Mouse (Mus musculus) kidney, embryonic 14.5 days (tissue): Measurements from ENCODE around the gene Filip1. TPM values are rescaled to one million over a fixed set of nuclear protein-coding genes. Genes with fewer than 3 reads are reported as not detected.

ENCODE experiments used
- ATAC-seq: fragments of 200-750 bp; cut with Nextera tagmentation; 2 replicates; pipeline ENCODE4 v1.8.0; 2017; ENCODE audit warnings: moderate number of reproducible peaks, mild to moderate bottlenecking, moderate TSS enrichment, moderate library complexity; ENCODE audit not compliant: low FRiP score, low TSS enrichment
- H3K27ac ChIP-seq: fragments of 300-500 bp; sonication (generic); 2 replicates; pipeline ENCODE4 v1.5.1; 2014; ENCODE audit warnings: low read depth, mild to moderate bottlenecking, low read length, moderate library complexity, mixed read lengths
- H3K27me3 ChIP-seq: fragments of 300-500 bp; sonication (generic); 2 replicates; pipeline ENCODE4 v1.6.1; 2014; ENCODE audit warnings: mild to moderate bottlenecking, low read length; ENCODE audit not compliant: control insufficient read depth, insufficient read depth
- H3K36me3 ChIP-seq: fragments of 300-500 bp; sonication (generic); 2 replicates; pipeline ENCODE4 v1.6.1; 2014; ENCODE audit warnings: low read length, mixed read lengths; ENCODE audit not compliant: control insufficient read depth, insufficient read depth
- H3K4me1 ChIP-seq: fragments of 300-500 bp; sonication (generic); 2 replicates; pipeline ENCODE4 v1.6.1; 2014; ENCODE audit warnings: low read length, mixed read lengths; ENCODE audit not compliant: control insufficient read depth, insufficient read depth
- H3K4me2 ChIP-seq: fragments of 300-500 bp; sonication (generic); replicated peaks from 2 replicates; pipeline ENCODE4 v1.6.1; 2014; ENCODE audit warnings: low read depth, mild to moderate bottlenecking, low read length
- H3K4me3 ChIP-seq: fragments of 300-500 bp; sonication (generic); 2 replicates; pipeline ENCODE4 v1.5.1; 2014; ENCODE audit warnings: mild to moderate bottlenecking, low read length
- H3K9ac ChIP-seq: fragments of 300-500 bp; sonication (generic); 2 replicates; pipeline ENCODE4 v1.6.1; 2014; ENCODE audit warnings: low read depth, mild to moderate bottlenecking, low read length, moderate library complexity
- H3K9me3 ChIP-seq: fragments of 300-500 bp; sonication (generic); 2 replicates; pipeline ENCODE4 v1.6.1; 2016; ENCODE audit warnings: low read length; ENCODE audit not compliant: control insufficient read depth
- WGBS: fragments of 180-500 bp; shearing (Covaris S2); extraction: QIAGEN DNeasy Blood & Tissue Kit; methylation state at CpG from one replicate; pipeline ENCODE4 v1.1.7; 2014; 5-methylcytosine and 5-hydroxymethylcytosine counted together
- polyA plus RNA-seq: library from polyadenylated mRNA; unstranded; fragments of >200 nt; fragmentation: Nextera tagmentation; extraction: Ambion mirVana; gene quantifications from 2 replicates; pipeline ENCODE4 v1.2.1, GENCODE M21; 2014

Filip1 gene
- polyA plus RNA-seq, 1 experiment from 2014 or later: 4.5 TPM

- peaks cover 9% of the 10 kb centered on the region for H3K4me1 ChIP-seq
- ATAC-seq: no peak
- H3K9me3 ChIP-seq: no peaks in the 10 kb centered on the region
- 79% methylated on average over 9 of the region's 9 CpGs for WGBS
- no peak overlapping the region for H3K4me3 ChIP-seq
- no peaks in the 10 kb centered on the region for H3K36me3 ChIP-seq
- no peak overlapping the region for H3K9ac ChIP-seq
- H3K27me3 ChIP-seq: no peaks in the 10 kb centered on the region
- no peak overlapping the region for H3K4me2 ChIP-seq
- no peak overlapping the region for H3K27ac ChIP-seq
Measured at GRCm38 (mm10) chr9:79926464-79927155, 86.0 kb downstream of the Filip1 start.

DNA sequence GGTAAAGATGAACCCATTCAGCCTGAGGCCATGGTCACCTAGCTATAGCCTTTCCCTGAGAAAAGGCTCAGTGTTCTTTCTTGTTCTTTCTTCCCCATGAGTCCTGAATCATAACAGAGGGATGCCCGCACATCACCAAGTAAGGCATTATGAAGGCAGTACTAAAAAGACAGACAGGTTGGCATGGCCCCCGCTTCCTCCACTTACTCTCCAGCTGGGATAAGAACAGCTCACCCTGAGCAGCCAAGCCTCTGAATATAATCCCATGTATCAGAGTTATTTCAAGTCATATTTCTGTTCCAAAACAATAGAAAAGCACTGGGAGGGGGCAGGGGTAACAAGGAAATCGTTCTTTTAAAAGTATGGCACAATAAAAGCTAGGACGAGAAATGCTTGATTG is 86.7 kb downstream of the Filip1 start:
- no peaks in the 10 kb centered on the region for H3K27me3 ChIP-seq
- no peak overlapping the region for H3K4me3 ChIP-seq
- WGBS: 62% methylated on average over 4 of the region's 4 CpGs
- no peak overlapping the region for H3K4me2 ChIP-seq
- peaks cover 11% of the 10 kb centered on the region for H3K4me1 ChIP-seq
- H3K36me3 ChIP-seq: no peaks in the 10 kb centered on the region
- H3K27ac ChIP-seq: no peak overlapping the region
- H3K9ac ChIP-seq: no peak overlapping the region
- no peak for ATAC-seq
- H3K9me3 ChIP-seq: no peaks in the 10 kb centered on the region

- Histone ChIP-seq H3K27me3 (no peaks in the 10 kb centered on the region), H3K4me3 (no peak overlapping the region)
Measured at GRCm38 (mm10) chr9:79923262-79923661, 89.4 kb downstream of the Filip1 start.

GRCm38 (mm10) chr9:79922493-79922760 is 90.2 kb downstream of the Filip1 start:
- Histone ChIP-seq H3K27me3 (no peaks in the 10 kb centered on the region), H3K27ac (no peak overlapping the region), H3K9me3 (no peaks in the 10 kb centered on the region), H3K4me2 (no peak overlapping the region), H3K9ac (no peak overlapping the region), H3K4me1 (peaks cover 11% of the 10 kb centered on the region), H3K4me3 (no peak overlapping the region), H3K36me3 (no peaks in the 10 kb centered on the region)
- no peak; the same call in 1 of the 2 replicates for ATAC-seq
- 67% methylated on average over 6 of the region's 6 CpGs for whole genome bisulfite sequencing

More at GRCm38 (mm10) chr9:79923262-79923661, 89.4 kb downstream of the Filip1 start:
- ATAC-seq: no peak
- H3K9ac ChIP-seq: no peak overlapping the region
- H3K4me2 ChIP-seq: no peak overlapping the region
- no peaks in the 10 kb centered on the region for H3K9me3 ChIP-seq
- H3K36me3 ChIP-seq: no peaks in the 10 kb centered on the region
- WGBS: 49% methylated on average over 3 of the region's 3 CpGs
- H3K4me1 ChIP-seq: peaks cover 11% of the 10 kb centered on the region
- no peak overlapping the region for H3K27ac ChIP-seq

DNA sequence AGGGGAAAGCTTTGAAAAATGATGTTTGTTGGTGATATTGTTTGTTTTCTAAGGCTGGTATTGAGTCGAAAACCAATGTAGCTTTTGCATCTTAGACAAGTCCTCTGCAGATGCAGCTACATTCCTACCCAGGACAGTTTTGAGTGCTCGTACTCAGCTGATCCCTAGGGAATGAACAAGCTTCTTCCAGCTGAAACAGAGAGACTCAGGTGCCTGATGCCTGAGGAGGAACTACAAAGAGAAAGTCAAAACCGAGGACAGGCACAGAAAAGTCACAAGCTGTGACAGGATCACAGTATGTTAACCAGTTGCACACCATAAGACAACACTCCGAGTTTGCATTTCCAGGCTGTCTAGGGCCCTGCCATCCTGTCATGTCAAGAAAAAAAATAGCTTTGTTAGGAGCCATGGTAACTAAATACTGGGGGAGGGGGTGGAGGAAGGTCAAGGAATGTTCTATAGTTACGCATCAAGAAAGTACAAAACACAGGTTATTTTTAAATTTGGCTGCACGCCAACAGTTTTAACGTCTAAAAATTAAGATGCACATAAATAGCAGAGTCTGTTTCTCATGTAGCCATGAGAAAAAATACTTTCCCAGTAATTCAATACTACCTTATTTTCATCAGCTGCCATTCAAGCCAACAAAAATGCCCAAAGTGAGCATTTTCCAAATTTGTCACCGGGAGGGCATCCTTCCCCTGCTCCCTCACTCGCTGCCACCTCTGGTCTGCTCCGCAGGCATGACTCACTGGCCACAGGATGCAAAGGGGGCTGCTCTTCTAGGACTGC is 90.8 kb downstream of the Filip1 start:
- H3K9me3 ChIP-seq: no peaks in the 10 kb centered on the region
- H3K36me3 ChIP-seq: no peaks in the 10 kb centered on the region
- H3K9ac ChIP-seq: no peak overlapping the region
- 32% methylated on average over 10 of the region's 10 CpGs for WGBS
- H3K27me3 ChIP-seq: no peaks in the 10 kb centered on the region
- no peak overlapping the region for H3K4me2 ChIP-seq
- peaks cover 11% of the 10 kb centered on the region for H3K4me1 ChIP-seq
- H3K4me3 ChIP-seq: no peak overlapping the region
- ATAC-seq: peak; percentile 50; the same call in 1 of the 2 replicates
- H3K27ac ChIP-seq: no peak overlapping the region

DNA sequence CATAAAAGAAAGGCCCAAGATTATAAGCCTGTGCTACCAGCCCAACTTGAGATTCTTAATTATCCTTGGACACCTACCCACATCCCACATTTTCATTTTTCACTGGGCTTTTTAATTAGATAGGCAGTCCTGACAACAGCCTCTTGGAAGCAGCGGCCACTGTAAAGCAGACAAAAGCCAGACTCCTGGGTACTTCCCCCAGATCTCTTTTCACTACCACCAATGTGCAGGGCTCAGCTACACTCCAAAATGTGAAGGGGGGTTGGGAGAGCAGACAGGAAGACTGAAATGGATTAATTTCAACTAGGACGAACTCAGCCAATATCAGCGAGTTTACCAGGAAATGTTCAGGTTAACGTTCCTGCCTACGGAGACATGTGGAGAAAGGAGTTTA is 92.1 kb downstream of the Filip1 start:
- 62% methylated on average over 5 of the region's 5 CpGs for WGBS
- peaks cover 11% of the 10 kb centered on the region for H3K4me1 ChIP-seq

GRCm38 (mm10) chr9:79919750-79920539 is 92.7 kb downstream of the Filip1 start:
- Histone ChIP-seq H3K36me3 (no peaks in the 10 kb centered on the region), H3K27ac (no peak overlapping the region), H3K4me2 (no peak overlapping the region), H3K9ac (no peak overlapping the region), H3K9me3 (no peaks in the 10 kb centered on the region), H3K27me3 (no peaks in the 10 kb centered on the region), H3K4me3 (no peak overlapping the region), H3K4me1 (peaks cover 11% of the 10 kb centered on the region)
- WGBS: 57% methylated on average over 9 of the region's 9 CpGs
- no peak for ATAC-seq

More for the DNA sequence above, 92.1 kb downstream of the Filip1 start:
- H3K9me3 ChIP-seq: no peaks in the 10 kb centered on the region
- H3K4me2 ChIP-seq: no peak overlapping the region
- H3K27me3 ChIP-seq: no peaks in the 10 kb centered on the region
- no peak overlapping the region for H3K4me3 ChIP-seq
- no peak overlapping the region for H3K27ac ChIP-seq
- no peak for ATAC-seq
- H3K9ac ChIP-seq: no peak overlapping the region
- no peaks in the 10 kb centered on the region for H3K36me3 ChIP-seq

DNA sequence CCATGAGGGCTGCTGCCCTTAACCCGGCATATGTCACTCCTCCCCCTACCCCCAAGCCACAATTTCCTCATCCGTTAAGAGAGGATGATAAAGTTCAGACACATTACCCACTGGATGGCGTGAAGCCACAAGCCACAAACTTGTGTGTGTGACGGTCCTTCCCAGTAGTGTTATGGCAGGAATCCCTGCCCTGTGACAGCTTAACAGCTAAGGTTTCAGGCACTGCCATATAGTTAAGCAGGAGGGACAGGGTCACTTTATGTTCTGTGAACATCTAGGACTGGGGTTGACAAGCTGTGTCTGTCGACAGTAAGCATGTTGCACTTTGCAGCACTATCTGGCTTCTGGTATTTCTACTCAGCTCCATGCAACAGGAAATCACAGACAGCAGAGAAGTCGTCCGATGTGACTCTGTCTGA is 93.3 kb downstream of the Filip1 start:
- WGBS: 25% methylated on average over 7 of the region's 7 CpGs
- Histone ChIP-seq H3K27ac (no peak overlapping the region), H3K27me3 (no peaks in the 10 kb centered on the region), H3K4me1 (peaks cover 11% of the 10 kb centered on the region), H3K4me2 (no peak overlapping the region), H3K9me3 (no peaks in the 10 kb centered on the region), H3K36me3 (no peaks in the 10 kb centered on the region), H3K9ac (no peak overlapping the region), H3K4me3 (no peak overlapping the region)
- ATAC-seq: peak; percentile 53; the same call in 1 of the 2 replicates
